Mouse (Mus musculus) kidney, postnatal 4 days (tissue): ENCODE measurements around the gene Abcb4.
"Not testable (repeated sequence)": the region's sequence is repeated elsewhere in the genome, so short reads cannot be mapped to it uniquely, and the experiment has no call there.

Experiments used
- DNase-seq, 2 experiments: peaks; one replicate each; pipeline ENCODE4 v3.0.0; 2021; ENCODE audit warnings: mixed read lengths in 2 of 2

The Abcb4 gene

GRCm38 (mm10) chr5:9000006-9000405 lies 106.5 kb downstream of the Abcb4 start:
- DNase-seq, result not testable (repeated sequence)

- DNase-seq, result not testable (repeated sequence)
Observed at GRCm38 (mm10) chr5:9006585-9006984, 113.1 kb downstream of the Abcb4 start.
